Mouse (Mus musculus) heart, embryonic 15.5 days (tissue): ENCODE data around the gene Gpr15. TPM values are rescaled to one million over a fixed set of nuclear protein-coding genes. Genes with fewer than 3 reads are reported as not detected.

Experiments used
- ATAC-seq: fragments of 200-750 bp; cut with Nextera tagmentation; replicated peaks from 2 replicates; pipeline ENCODE4 v1.8.0; 2017; ENCODE audit warnings: low read depth, moderate TSS enrichment; ENCODE audit not compliant: insufficient number of reproducible peaks, insufficient read depth, low FRiP score
- H3K27ac ChIP-seq: fragments of 300-500 bp; sonication (generic); 2 replicates; pipeline ENCODE4 v1.5.1; 2015; ENCODE audit warnings: mild to moderate bottlenecking, inconsistent platforms
- H3K27me3 ChIP-seq: fragments of 300-500 bp; sonication (generic); 2 replicates; pipeline ENCODE4 v1.6.1; 2015; ENCODE audit warnings: inconsistent platforms
- H3K36me3 ChIP-seq: fragments of 300-500 bp; sonication (generic); 2 replicates; pipeline ENCODE4 v1.6.1; 2015; ENCODE audit warnings: mild to moderate bottlenecking, inconsistent platforms
- H3K4me1 ChIP-seq: fragments of 300-500 bp; sonication (generic); replicated peaks from 2 replicates; pipeline ENCODE4 v1.6.1; 2015; ENCODE audit warnings: inconsistent platforms
- H3K4me2 ChIP-seq: fragments of 300-500 bp; sonication (generic); 2 replicates; pipeline ENCODE4 v1.6.1; 2015; ENCODE audit warnings: inconsistent platforms, mild to moderate bottlenecking, moderate library complexity
- H3K4me3 ChIP-seq: fragments of 300-500 bp; sonication (generic); 2 replicates; pipeline ENCODE4 v1.5.1; 2015; ENCODE audit warnings: mild to moderate bottlenecking, inconsistent platforms
- H3K9ac ChIP-seq: fragments of 300-500 bp; sonication (generic); 2 replicates; pipeline ENCODE4 v1.6.1; 2015; ENCODE audit warnings: mild to moderate bottlenecking, inconsistent platforms
- H3K9me3 ChIP-seq: fragments of 300-500 bp; sonication (generic); replicated peaks from 2 replicates; pipeline ENCODE4 v1.6.1; 2016; ENCODE audit warnings: inconsistent platforms
- WGBS: fragments of 180-500 bp; shearing (Covaris S2); methylation state at CpG from one replicate; pipeline ENCODE4 v1.1.7; 2015; ENCODE audit warnings: mixed read lengths; 5-methylcytosine and 5-hydroxymethylcytosine counted together
- polyA plus RNA-seq: library from polyadenylated mRNA; unstranded; fragments of >200 nt; fragmentation: Nextera tagmentation; extraction: Ambion mirVana; gene quantifications from 2 replicates; pipeline ENCODE4 v1.2.1, GENCODE M21; 2015

Gene Gpr15
- polyA plus RNA-seq, 1 experiment from 2014 or later: not detected

DNA sequence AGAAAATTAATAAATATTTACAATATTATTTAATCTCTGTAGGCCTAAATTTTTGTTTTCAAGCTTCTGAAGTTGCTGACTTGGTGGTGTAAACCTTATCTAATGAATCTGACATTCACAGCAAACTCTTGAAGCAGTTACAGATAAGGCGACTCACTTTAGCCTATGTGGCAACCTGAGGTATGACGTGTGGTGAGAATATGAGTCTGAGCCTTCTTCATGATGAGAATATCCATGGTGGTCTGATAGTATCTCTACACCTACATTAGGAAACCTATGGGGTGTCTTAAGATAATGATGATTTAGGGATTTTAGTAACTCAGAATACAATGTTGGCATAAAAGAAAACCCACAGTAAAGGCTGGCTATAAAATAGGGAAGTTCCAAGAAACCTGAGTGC is 3.4 kb upstream of the Gpr15 start:
- no peak overlapping the region for H3K4me3 ChIP-seq
- H3K27ac ChIP-seq: no peak overlapping the region
- ATAC-seq: no peak
- H3K27me3 ChIP-seq: no peaks in the 10 kb centered on the region
- no peak overlapping the region for H3K4me2 ChIP-seq
- no peak overlapping the region for H3K9ac ChIP-seq
- no peaks in the 10 kb centered on the region for H3K9me3 ChIP-seq
- 61% methylated on average over 2 of the region's 2 CpGs for WGBS
- no peaks in the 10 kb centered on the region for H3K36me3 ChIP-seq
- H3K4me1 ChIP-seq: no peaks in the 10 kb centered on the region

DNA sequence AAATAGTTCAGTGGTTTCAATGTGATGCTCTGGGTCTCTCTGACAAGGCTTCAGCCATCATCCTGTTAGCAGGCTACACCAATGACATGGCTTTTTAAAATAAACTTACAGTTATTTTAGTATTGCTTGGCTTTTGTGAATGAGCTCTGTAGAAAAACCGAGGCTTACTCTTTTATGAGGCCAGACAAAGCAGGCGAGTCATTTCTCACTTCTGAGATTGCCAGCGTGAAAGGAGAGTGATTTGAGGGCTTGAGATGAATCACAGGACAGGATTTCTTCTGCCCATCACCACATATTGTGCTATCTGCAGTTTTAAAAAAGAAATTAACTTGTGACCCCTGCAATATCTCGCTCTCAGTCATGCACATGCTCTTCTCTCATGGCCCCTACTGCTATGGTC is 3.9 kb downstream of the Gpr15 start:
- no peaks in the 10 kb centered on the region for H3K4me1 ChIP-seq
- no peaks in the 10 kb centered on the region for H3K27me3 ChIP-seq
- no peak overlapping the region for H3K4me2 ChIP-seq
- no peak overlapping the region for H3K9ac ChIP-seq
- H3K27ac ChIP-seq: no peak overlapping the region
- no peaks in the 10 kb centered on the region for H3K36me3 ChIP-seq
- no peaks in the 10 kb centered on the region for H3K9me3 ChIP-seq
- 46% methylated on average over 4 of the region's 4 CpGs for WGBS
- no peak overlapping the region for H3K4me3 ChIP-seq
- no peak for ATAC-seq

DNA sequence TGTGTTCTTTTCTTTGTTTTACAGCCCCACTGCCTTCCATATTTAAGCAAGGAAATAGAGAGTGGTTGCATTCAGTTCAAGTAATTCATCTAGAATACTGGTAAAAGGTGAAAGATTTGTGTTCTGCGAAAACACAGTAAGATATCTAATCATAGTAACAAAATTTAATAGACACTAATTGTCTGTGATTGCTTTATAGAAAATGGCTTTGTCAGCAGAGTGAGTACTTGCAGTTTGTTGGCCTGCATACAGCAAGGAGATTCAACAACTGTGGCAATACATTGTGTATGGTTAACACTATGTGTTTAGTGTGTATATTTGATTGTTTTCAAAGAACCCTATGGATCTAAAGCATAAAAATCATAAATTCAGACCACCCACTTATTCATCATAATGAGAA is 5.7 kb downstream of the Gpr15 start:
- no peak overlapping the region for H3K4me2 ChIP-seq
- H3K4me3 ChIP-seq: no peak overlapping the region
- WGBS: 86% methylated on average over 1 of the region's 1 CpGs
- no peak overlapping the region for H3K9ac ChIP-seq
- ATAC-seq: no peak
- H3K36me3 ChIP-seq: no peaks in the 10 kb centered on the region
- H3K27ac ChIP-seq: no peak overlapping the region
- H3K9me3 ChIP-seq: no peaks in the 10 kb centered on the region
- H3K4me1 ChIP-seq: no peaks in the 10 kb centered on the region
- no peaks in the 10 kb centered on the region for H3K27me3 ChIP-seq

DNA sequence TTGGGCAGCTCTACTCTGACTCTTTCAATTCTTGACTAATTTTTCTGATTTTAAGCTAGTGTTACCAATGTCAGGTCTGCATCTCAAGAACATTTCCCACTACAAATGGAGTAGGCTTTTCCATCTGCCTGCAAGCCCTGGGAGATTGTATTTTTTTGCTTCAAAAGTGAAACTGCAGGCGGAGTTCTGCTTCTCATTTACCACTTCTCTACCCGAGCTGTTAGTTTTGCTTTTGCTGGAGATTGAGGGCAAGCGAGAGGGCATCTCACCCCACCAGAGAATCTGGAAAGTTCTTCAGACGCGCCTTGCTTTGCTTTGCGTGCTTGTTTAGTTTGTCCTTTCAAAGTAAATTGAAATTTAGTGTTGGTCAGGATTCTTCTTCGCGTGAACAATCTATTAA is 6.6 kb downstream of the Gpr15 start:
- Histone ChIP-seq H3K9ac (no peak overlapping the region), H3K27ac (no peak overlapping the region), H3K4me1 (no peaks in the 10 kb centered on the region), H3K4me2 (0 out of 2 replicates have a peak overlapping the region, but pooled peaks have one; percentile 8), H3K4me3 (no peak overlapping the region), H3K27me3 (no peaks in the 10 kb centered on the region), H3K36me3 (no peaks in the 10 kb centered on the region), H3K9me3 (no peaks in the 10 kb centered on the region)
- 68% methylated on average over 8 of the region's 8 CpGs for WGBS
- ATAC-seq: no peak

DNA sequence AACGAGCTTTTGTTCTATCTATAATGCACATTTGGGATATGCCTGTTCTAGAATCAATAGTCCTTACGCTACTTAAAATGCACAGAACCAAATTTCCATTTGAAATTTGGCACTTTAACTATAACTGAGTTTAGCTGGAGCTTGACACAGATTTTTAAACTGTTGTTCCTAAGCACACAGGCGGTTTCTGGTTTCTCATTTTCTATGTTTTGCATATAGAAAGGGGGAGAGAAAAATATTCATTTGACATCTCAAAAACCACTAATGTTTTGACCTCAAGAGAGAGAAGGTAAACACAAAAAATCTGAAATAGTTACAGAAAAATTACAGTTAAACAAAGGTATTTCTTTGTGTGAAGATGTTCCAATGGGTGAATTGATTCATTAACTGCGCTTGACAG is 9.3 kb downstream of the Gpr15 start:
- WGBS: 75% methylated on average over 4 of the region's 4 CpGs
- H3K9me3 ChIP-seq: no peaks in the 10 kb centered on the region

DNA sequence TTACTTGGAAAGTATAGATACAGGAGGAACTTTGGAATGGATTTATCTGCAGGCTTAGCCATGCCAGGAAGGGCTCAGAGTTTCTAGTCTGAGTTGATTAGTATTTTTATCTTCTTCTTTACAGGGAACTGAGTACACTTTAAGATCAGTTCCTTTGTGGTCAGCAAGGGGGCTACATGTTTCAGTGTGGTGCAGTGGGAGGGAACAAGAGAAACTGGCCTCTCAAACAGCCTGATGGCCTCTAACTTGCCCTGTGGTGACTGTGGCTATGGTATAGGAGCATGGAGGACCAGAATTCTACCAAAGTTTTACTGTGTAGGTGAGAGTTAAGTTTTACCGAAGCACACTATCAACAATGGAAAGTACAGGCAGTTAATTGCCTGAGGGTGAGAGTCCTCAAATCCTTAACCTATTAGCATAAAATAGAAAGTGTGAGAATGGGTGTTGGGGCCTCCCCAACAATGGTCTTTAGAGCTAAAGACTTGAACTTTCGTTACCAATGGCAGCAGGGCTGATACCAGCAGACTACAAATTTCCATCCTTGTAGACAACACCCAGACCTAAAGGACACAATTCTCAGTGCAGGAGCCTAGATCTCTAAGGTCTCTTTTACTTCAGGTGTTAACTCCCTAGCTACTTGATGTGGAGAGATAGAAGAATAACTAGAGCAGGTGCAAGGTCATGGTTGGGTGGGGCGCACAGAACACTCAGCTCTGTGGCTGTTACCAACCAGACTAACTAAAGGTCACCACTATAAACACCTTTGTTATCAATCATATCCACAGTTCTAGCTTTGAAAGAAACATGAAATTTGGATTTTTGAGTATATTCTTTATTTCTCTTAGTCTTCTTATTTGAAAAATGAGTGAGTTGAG is 10.0 kb downstream of the Gpr15 start:
- WGBS: 76% methylated on average over 3 of the region's 3 CpGs
- no peak overlapping the region for H3K4me3 ChIP-seq
- no peak overlapping the region for H3K4me2 ChIP-seq
- no peaks in the 10 kb centered on the region for H3K36me3 ChIP-seq
- no peak overlapping the region for H3K27ac ChIP-seq
- no peak for ATAC-seq
- no peaks in the 10 kb centered on the region for H3K27me3 ChIP-seq
- no peak overlapping the region for H3K9ac ChIP-seq
- no peaks in the 10 kb centered on the region for H3K9me3 ChIP-seq
- H3K4me1 ChIP-seq: peaks cover 4% of the 10 kb centered on the region

More for the DNA sequence above, 9.3 kb downstream of the Gpr15 start:
- ATAC-seq: no peak
- H3K4me1 ChIP-seq: no peaks in the 10 kb centered on the region
- H3K27ac ChIP-seq: no peak overlapping the region
- no peak overlapping the region for H3K4me3 ChIP-seq
- H3K27me3 ChIP-seq: no peaks in the 10 kb centered on the region
- no peak overlapping the region for H3K4me2 ChIP-seq
- no peaks in the 10 kb centered on the region for H3K36me3 ChIP-seq
- H3K9ac ChIP-seq: no peak overlapping the region

DNA sequence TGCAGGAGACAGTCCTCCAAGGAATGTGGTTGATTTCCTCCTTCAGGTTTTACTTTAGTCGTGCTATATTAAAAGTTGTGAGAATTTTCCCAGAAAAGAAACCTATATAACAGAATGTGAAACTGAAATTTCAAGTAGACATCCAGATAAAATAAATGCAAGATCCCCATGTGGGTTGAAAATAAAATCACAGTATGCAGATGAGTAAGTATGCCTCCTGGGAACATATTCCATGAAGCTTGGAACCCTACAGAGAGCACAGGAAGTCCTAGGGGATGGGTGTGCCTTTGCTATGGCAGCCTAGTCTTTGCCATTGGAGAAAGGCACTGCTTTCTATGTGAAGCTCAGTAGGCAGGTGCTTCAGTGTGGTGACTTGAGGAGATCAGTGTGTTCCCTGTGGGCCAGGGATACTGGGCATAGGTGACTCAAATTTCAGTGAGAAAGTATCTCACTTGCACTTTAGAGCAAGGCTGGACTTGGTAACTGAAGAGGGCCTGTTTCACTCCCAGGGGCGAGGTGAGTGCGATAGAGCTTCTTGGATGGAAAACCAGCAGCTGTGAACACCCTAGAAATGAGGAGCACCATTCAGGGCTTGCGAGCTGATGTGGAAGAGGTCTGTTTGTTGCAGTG is 11.5 kb downstream of the Gpr15 start:
- Histone ChIP-seq H3K4me2 (no peak overlapping the region), H3K36me3 (no peaks in the 10 kb centered on the region), H3K9me3 (no peaks in the 10 kb centered on the region), H3K27ac (no peak overlapping the region), H3K9ac (no peak overlapping the region), H3K4me1 (peaks cover 13% of the 10 kb centered on the region), H3K4me3 (no peak overlapping the region), H3K27me3 (no peaks in the 10 kb centered on the region)
- WGBS: 84% methylated on average over 4 of the region's 4 CpGs
- no peak for ATAC-seq

DNA sequence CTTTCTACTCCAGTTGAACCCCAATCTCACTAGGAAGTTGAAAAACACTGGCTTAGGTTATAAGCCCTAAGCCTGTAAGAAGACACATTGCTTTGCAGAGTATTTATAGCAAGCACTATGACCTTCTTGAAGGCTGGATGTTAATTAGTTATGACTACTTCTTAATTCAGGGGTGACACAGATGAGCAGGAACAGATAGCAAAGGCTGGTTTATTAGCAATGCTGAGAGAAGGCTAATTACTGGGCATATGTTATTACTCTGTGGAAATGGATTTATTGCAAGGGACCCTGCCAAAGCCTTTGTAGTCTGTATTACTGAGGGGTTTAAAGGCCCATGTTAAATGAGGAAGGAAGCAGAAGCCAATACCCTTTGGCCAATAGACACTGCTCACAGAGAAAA is 13.9 kb downstream of the Gpr15 start:
- Histone ChIP-seq H3K4me1 (peaks cover 13% of the 10 kb centered on the region), H3K4me3 (no peak overlapping the region), H3K36me3 (no peaks in the 10 kb centered on the region), H3K4me2 (no peak overlapping the region), H3K27me3 (no peaks in the 10 kb centered on the region), H3K27ac (no peak overlapping the region), H3K9ac (no peak overlapping the region), H3K9me3 (no peaks in the 10 kb centered on the region)
- no peak for ATAC-seq

DNA sequence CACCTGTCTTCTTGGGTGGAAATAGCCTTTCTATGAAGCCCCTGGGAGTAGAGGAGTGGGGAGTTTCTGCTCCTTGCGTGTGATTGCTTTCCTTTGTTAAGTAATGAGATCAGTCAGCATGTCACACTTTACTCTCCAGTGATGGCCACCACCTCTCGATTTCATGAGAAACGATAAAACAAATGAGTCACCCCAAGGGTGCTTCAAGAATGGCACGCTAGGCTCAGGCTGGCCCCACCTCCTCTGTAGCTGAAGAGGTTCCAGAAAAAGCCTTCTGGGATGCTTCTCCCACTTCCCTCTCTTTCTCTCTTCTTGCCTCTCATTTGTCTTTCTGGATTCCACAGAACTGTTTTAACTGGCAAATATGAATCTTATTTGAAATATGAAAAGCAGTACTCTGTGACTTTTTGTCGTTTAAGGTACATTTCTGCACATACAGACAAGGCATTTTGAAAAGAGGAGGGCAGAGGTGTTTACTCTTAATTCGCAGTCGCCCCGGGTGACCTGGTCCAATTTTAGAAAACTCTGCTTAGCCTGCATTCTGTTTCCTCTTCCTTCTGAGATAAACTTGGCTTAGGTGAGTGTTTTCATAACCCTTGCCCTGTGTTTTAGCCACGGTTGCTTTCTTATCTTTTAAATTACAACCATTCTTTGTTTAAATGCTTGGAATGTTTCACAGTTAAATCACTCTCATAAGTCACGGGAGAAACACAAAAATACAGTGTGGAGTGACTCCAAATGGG is 15.3 kb downstream of the Gpr15 start:
- Histone ChIP-seq H3K27me3 (no peaks in the 10 kb centered on the region), H3K4me3 (no peak overlapping the region), H3K9ac (no peak overlapping the region), H3K36me3 (no peaks in the 10 kb centered on the region), H3K4me1 (peaks cover 13% of the 10 kb centered on the region), H3K27ac (peak overlapping the region; percentile 6; the same call in 1 of the 2 replicates), H3K9me3 (no peaks in the 10 kb centered on the region), H3K4me2 (peak overlapping the region; percentile 46)
- 11% methylated on average over 10 of the region's 10 CpGs for WGBS
- no peak; the same call in 1 of the 2 replicates for ATAC-seq

DNA sequence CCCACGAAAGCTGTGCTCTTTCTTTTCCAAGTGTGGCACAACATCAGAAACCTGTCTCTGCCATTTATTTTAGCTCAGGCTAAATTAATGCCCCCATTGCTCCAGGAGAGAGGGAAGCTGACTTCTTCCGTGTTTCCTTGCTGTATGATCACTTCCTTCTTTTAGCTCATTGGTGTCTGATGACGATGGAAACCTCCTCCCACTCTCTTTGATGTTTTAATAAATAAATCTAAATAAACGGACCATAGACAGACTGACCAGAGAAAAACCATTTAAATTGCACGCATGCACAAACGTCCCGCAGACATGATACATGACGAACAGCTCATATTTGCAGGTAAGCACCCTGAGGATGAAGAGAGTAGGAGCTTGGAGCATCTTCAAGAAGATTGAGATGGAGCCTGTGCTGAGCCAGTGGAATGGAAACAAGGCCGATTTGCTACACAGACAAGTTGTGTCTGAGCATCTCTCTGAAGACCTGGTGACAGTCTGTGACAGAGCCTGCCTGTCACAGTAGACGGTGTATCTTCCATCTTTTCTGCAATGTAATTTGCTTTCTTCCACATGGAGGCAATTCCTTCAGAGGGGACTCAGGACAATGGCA is 16.4 kb downstream of the Gpr15 start:
- Histone ChIP-seq H3K36me3 (no peaks in the 10 kb centered on the region), H3K27ac (no peak overlapping the region), H3K4me2 (no peak overlapping the region), H3K4me3 (no peak overlapping the region), H3K9me3 (no peaks in the 10 kb centered on the region), H3K27me3 (no peaks in the 10 kb centered on the region), H3K4me1 (peaks cover 13% of the 10 kb centered on the region), H3K9ac (no peak overlapping the region)
- 77% methylated on average over 10 of the region's 10 CpGs for WGBS
- ATAC-seq: no peak

DNA sequence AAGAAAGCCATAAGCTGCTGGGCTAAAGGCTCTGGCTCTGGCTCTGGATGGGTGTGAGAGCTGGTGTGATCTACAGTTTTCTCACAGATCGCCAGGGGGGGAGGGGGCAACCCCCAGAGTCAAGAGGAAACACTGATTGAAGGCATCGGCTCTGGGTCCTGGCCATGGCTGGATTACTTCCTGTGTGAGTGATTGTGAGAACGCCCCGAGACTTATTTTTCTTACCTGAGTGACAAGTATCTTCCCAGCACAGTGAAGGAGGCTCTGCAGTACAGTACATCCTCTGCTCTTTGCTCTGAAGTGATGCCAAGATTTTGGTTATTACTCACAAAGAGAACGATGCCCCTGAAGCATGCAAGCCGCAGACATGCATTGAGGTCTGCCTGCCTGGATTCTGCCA is 17.1 kb downstream of the Gpr15 start:
- Histone ChIP-seq H3K4me1 (peaks cover 13% of the 10 kb centered on the region), H3K9ac (no peak overlapping the region), H3K4me3 (no peak overlapping the region), H3K4me2 (no peak overlapping the region), H3K36me3 (no peaks in the 10 kb centered on the region), H3K9me3 (no peaks in the 10 kb centered on the region), H3K27ac (no peak overlapping the region), H3K27me3 (no peaks in the 10 kb centered on the region)
- WGBS: 39% methylated on average over 6 of the region's 6 CpGs
- no peak for ATAC-seq
